In the genomic region with DNA sequence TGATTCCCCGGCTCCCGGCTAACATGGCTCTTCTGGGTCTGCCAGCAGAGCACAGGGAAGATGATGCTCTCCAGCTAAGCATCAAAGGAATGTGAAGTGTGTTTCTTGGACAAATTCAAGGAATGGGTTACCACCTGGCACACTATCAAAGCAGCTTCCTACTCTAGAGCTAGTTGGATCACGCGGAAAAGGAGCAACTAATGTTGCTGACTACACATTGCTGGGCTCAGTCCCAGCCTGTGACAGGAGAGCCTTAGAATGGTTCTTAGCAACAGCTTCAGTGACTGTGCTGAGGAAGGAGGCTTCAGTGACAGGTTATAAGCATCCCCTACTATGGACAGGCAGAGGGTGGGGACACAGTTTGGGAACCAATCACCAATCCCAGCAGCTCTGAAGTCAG, we compare ENCODE assay signal across 28 mouse cellular contexts. TPM values are rescaled to one million over a fixed set of nuclear protein-coding genes. Genes with fewer than 3 reads are reported as not detected.
DNase-seq lines count a peak whose midpoint lies in the region; ATAC-seq and TF ChIP-seq lines count a peak whose summit lies in the region.
"Had no signal": no experiment of that assay in that cellular context is flagged by ENCODE, and none has a peak within 500 bp of the region (broad histone marks: within the 10 kb centered on the region; RNA-seq: fewer than 3 reads in every experiment).

No protein-coding gene starts in this region.

- H3K4me1 ChIP-seq in heart, embryonic 14.5 days (ENCODE audit: control insufficient read depth in 2 of 2, insufficient read depth in 2 of 2, low read length in 2 of 2), result peaks cover 19 to 50% of the 10 kb centered on the region in 2 experiments
- no peaks in the 10 kb centered on the region for H3K4me1 ChIP-seq in limb, embryonic 14.5 days (ENCODE audit: control insufficient read depth, insufficient read depth, low read length)
- H3K4me1 ChIP-seq in limb, embryonic 10.5 days, result peaks cover 4% of the 10 kb centered on the region; the same call in 1 of the 2 replicates
- H3K4me1 ChIP-seq in small intestine, adult 2 months (ENCODE audit: control insufficient read depth, insufficient read depth, insufficient read length, low read length), result peaks cover 12% of the 10 kb centered on the region; the same call in 1 of the 2 replicates
- H3K4me1 ChIP-seq: midbrain, embryonic 13.5 days had no signal

- no peak for DNase-seq in heart, postnatal 14 days
- DNase-seq in limb, embryonic 14.5 days (ENCODE audit: low spot score), result peak; percentile 31
- DNase-seq in limb, embryonic 10.5 days (ENCODE audit: low spot score), result no peak
- peak; percentile 79 for DNase-seq in brain, adult 2 months (ENCODE audit: low read depth, low spot score)
- DNase-seq in cerebellum, adult 11-12 months, result no peak
- DNase-seq: adrenal gland, adult 8-10 months; cerebellum, adult 2 months; cerebellum, postnatal 25 days; gastrocnemius, postnatal 25 days; kidney, adult 2 months; layer of hippocampus, adult 9-11 months; left cerebral cortex, postnatal 4 days; liver, postnatal 0 days; lung, postnatal 36 days; right cerebral cortex, postnatal 25 days; thymus, adult 18-20 months; thymus, postnatal 4 days had no signal

- no peaks in the 10 kb centered on the region for H3K9me3 ChIP-seq in heart, embryonic 14.5 days (ENCODE audit: control insufficient read depth, low read length)
- H3K9me3 ChIP-seq in limb, embryonic 14.5 days (ENCODE audit: control insufficient read depth, low read length), result no peaks in the 10 kb centered on the region
- no peaks in the 10 kb centered on the region for H3K9me3 ChIP-seq in limb, embryonic 10.5 days (replicated peaks)
- H3K9me3 ChIP-seq: forebrain, embryonic 15.5 days; heart, embryonic 10.5 days; hindbrain, embryonic 13.5 days; megakaryocyte, embryonic 14.5 days; midbrain, embryonic 13.5 days had no signal

- WGBS in heart, embryonic 14.5 days, result 63% methylated on average over 4 of the region's 4 CpGs
- 79% methylated on average over 4 of the region's 4 CpGs for WGBS in limb, embryonic 14.5 days
- WGBS in limb, embryonic 10.5 days, result 97% methylated on average over 4 of the region's 4 CpGs
- 68% methylated on average over 4 of the region's 4 CpGs for WGBS in small intestine, adult 2 months

- no peaks in the 10 kb centered on the region for H3K27me3 ChIP-seq in heart, embryonic 14.5 days (ENCODE audit: control insufficient read depth, insufficient read depth, low read length)
- H3K27me3 ChIP-seq in limb, embryonic 14.5 days (ENCODE audit: control insufficient read depth, insufficient read depth, low read length), result no peaks in the 10 kb centered on the region
- H3K27me3 ChIP-seq in limb, embryonic 10.5 days (ENCODE audit: low read depth, poor library complexity, severe bottlenecking), result no peaks in the 10 kb centered on the region
- no peaks in the 10 kb centered on the region for H3K27me3 ChIP-seq in small intestine, adult 2 months (ENCODE audit: control insufficient read depth, insufficient read depth, low read length)
- H3K27me3 ChIP-seq: forebrain, embryonic 15.5 days; hindbrain, embryonic 13.5 days; megakaryocyte, embryonic 14.5 days; midbrain, embryonic 13.5 days had no signal

- H3K9ac ChIP-seq in heart, embryonic 14.5 days (ENCODE audit: low read length), result 0 out of 2 replicates have a peak overlapping the region, but pooled peaks have one; percentile 25
- H3K9ac ChIP-seq in limb, embryonic 14.5 days (ENCODE audit: low read depth, low read length, severe bottlenecking), result no peak overlapping the region
- H3K9ac ChIP-seq: forebrain, embryonic 15.5 days; hindbrain, embryonic 13.5 days; liver, postnatal 0 days; midbrain, embryonic 13.5 days had no signal

- intact Hi-C loops in heart, postnatal 14 days (cut with DNase I), result no loop called here

- no peak for ATAC-seq in heart, embryonic 14.5 days (ENCODE audit: insufficient number of reproducible peaks, insufficient read depth, low FRiP score, low read depth)
- ATAC-seq in limb, embryonic 14.5 days (ENCODE audit: low FRiP score, low read depth), result no peak
- ATAC-seq: activated CD4-positive, CD25-positive, alpha-beta regulatory T cell, adult 4 months; forebrain, embryonic 15.5 days; liver, postnatal 0 days; midbrain, embryonic 13.5 days had no signal

- TF ChIP-seq CTCF in small intestine, adult 2 months (IDR thresholded peaks at IDR 0.05; ENCODE audit: extremely low read depth, insufficient read length, insufficient replicate concordance, low read depth, low read length), result no peak

- TF ChIP-seq POLR2A in limb, embryonic 14.5 days (IDR thresholded peaks at IDR 0.05; ENCODE audit: borderline replicate concordance, extremely low read depth, insufficient read depth, insufficient read length), result no peak
- no peak for TF ChIP-seq POLR2A in small intestine, adult 2 months (IDR thresholded peaks at IDR 0.05; ENCODE audit: low read depth, low read length)

- H3K4me3 ChIP-seq in heart, embryonic 14.5 days (ENCODE audit: control insufficient read depth in 1 of 2, insufficient read depth in 1 of 2, low read depth in 1 of 2, low read length in 2 of 2), result no peak overlapping the region
- no peak overlapping the region for H3K4me3 ChIP-seq in limb, embryonic 14.5 days (replicated peaks; ENCODE audit: low read length)
- no peak overlapping the region for H3K4me3 ChIP-seq in limb, embryonic 10.5 days
- no peak overlapping the region for H3K4me3 ChIP-seq in small intestine, adult 2 months (ENCODE audit: low read depth, low read length)
- H3K4me3 ChIP-seq: forebrain, embryonic 15.5 days; heart, embryonic 10.5 days; hindbrain, embryonic 13.5 days; left cerebral cortex, adult 2 months; megakaryocyte, embryonic 14.5 days; midbrain, embryonic 13.5 days had no signal

- no peak overlapping the region for H3K4me2 ChIP-seq in heart, embryonic 14.5 days (ENCODE audit: low read length)
- H3K4me2 ChIP-seq in limb, embryonic 14.5 days (replicated peaks; ENCODE audit: low read depth, low read length, severe bottlenecking), result no peak overlapping the region
- H3K4me2 ChIP-seq: forebrain, embryonic 15.5 days; hindbrain, embryonic 13.5 days; liver, embryonic 11.5 days; midbrain, embryonic 13.5 days had no signal

- peaks cover 85% of the 10 kb centered on the region for H3K36me3 ChIP-seq in heart, embryonic 14.5 days (ENCODE audit: control insufficient read depth, insufficient read depth, low read length)
- peaks cover 82% of the 10 kb centered on the region for H3K36me3 ChIP-seq in limb, embryonic 14.5 days (ENCODE audit: control insufficient read depth, insufficient read depth, low read length)
- peaks cover 97% of the 10 kb centered on the region for H3K36me3 ChIP-seq in limb, embryonic 10.5 days
- peaks cover 42% of the 10 kb centered on the region for H3K36me3 ChIP-seq in small intestine, adult 2 months (ENCODE audit: control insufficient read depth, insufficient read depth, low read length)

- peak overlapping the region; percentile 26 to 84 for H3K27ac ChIP-seq in heart, embryonic 14.5 days (replicated peaks in 1 of 2; ENCODE audit: control insufficient read depth in 1 of 2, insufficient read depth in 1 of 2, low read depth in 2 of 2, low read length in 2 of 2)
- no peak overlapping the region for H3K27ac ChIP-seq in limb, embryonic 14.5 days (replicated peaks; ENCODE audit: low read depth, low read length)
- H3K27ac ChIP-seq in limb, embryonic 10.5 days, result no peak overlapping the region
- H3K27ac ChIP-seq in small intestine, adult 2 months (ENCODE audit: insufficient read depth, low read depth, low read length), result peak overlapping the region; percentile 27
- H3K27ac ChIP-seq: forebrain, embryonic 15.5 days; heart, embryonic 10.5 days; kidney, postnatal 0 days; left cerebral cortex, adult 2 months; midbrain, embryonic 13.5 days had no signal

RNA-seq across cellular contexts. Expression of a gene that starts 30.7 kb away (rescaled TPM):
- polyA plus RNA-seq in heart, embryonic 14.5 days (2014; fragmentation: Nextera tagmentation; extraction: Ambion mirVana), result 469 and 487 TPM in 2 replicates
- total RNA-seq in heart, postnatal 14 days (2021), result 100 to 1,000 TPM; 194 to 199 TPM
- polyA plus RNA-seq in limb, embryonic 14.5 days (2012; rRNA removed), result 359 and 443 TPM in 2 replicates
- 516 and 544 TPM in 2 replicates for polyA plus RNA-seq in limb, embryonic 14.5 days (2014; fragmentation: Nextera tagmentation; extraction: Ambion mirVana)
- 410 and 450 TPM in 2 replicates for polyA plus RNA-seq in limb, embryonic 10.5 days (2016; fragmentation: Nextera tagmentation; extraction: Ambion mirVana)
- polyA plus RNA-seq in small intestine, adult 2 months (2012; rRNA removed), result 213 and 397 TPM in 2 replicates

RNA-seq across cellular contexts. Expression of a gene that starts 44.9 kb away (rescaled TPM):
- polyA plus RNA-seq in heart, embryonic 14.5 days (2014; fragmentation: Nextera tagmentation; extraction: Ambion mirVana), result 0.55 and 0.82 TPM in 2 replicates
- 1 to 10 TPM; 1.1 to 3.2 TPM for total RNA-seq in heart, postnatal 14 days (2021)
- polyA plus RNA-seq in limb, embryonic 14.5 days (2012; rRNA removed), result 2.6 and 4.3 TPM in 2 replicates
- 1.3 and 1.4 TPM in 2 replicates for polyA plus RNA-seq in limb, embryonic 14.5 days (2014; fragmentation: Nextera tagmentation; extraction: Ambion mirVana)
- 0.64 and 0.90 TPM in 2 replicates for polyA plus RNA-seq in limb, embryonic 10.5 days (2016; fragmentation: Nextera tagmentation; extraction: Ambion mirVana)
- 6.0 and 7.5 TPM in 2 replicates for polyA plus RNA-seq in small intestine, adult 2 months (2012; rRNA removed)

Comparison
In these comparisons a context has a peak if more than half of its experiments do, and no peak if none do; other contexts are left out.
1. DNase-seq: peak in limb, embryonic 14.5 days (single experiment) and brain, adult 2 months (single experiment); none in heart, postnatal 14 days (0 of 2), limb, embryonic 10.5 days (single experiment) and cerebellum, adult 11-12 months (single experiment).
2. H3K27ac ChIP-seq: peak in heart, embryonic 14.5 days (2 of 2) and small intestine, adult 2 months (single experiment); none in limb, embryonic 14.5 days (single experiment) and limb, embryonic 10.5 days (single experiment).